Mouse (Mus musculus) kidney, adult 8-10 months (tissue): ENCODE data around the gene Rps21.

ENCODE experiments used
- DNase-seq, 2 experiments: peaks; one replicate each; pipeline ENCODE4 v3.0.0; 2022

The Rps21 gene

GRCm38 (mm10) chr2:180292026-180292425 lies 34.8 kb downstream of the Rps21 start:
- no peak for DNase-seq

GRCm38 (mm10) chr2:180292906-180293305 lies 35.7 kb downstream of the Rps21 start:
- DNase-seq: no peak

GRCm38 (mm10) chr2:180300252-180300651 lies 43.1 kb downstream of the Rps21 start:
- DNase-seq: no peak

- DNase-seq: no peak
Observed at GRCm38 (mm10) chr2:180300771-180301170, 43.6 kb downstream of the Rps21 start.

- no peak for DNase-seq
Observed at GRCm38 (mm10) chr2:180302201-180302600, 45.0 kb downstream of the Rps21 start.

- no peak for DNase-seq
Observed at GRCm38 (mm10) chr2:180303468-180303867, 46.3 kb downstream of the Rps21 start.

- no peak for DNase-seq
Observed at GRCm38 (mm10) chr2:180304554-180304953, 47.4 kb downstream of the Rps21 start.

GRCm38 (mm10) chr2:180305490-180305889 lies 48.3 kb downstream of the Rps21 start:
- no peak for DNase-seq

- DNase-seq: no peak
Observed at GRCm38 (mm10) chr2:180306009-180306408, 48.8 kb downstream of the Rps21 start.

- DNase-seq: no peak
Observed at GRCm38 (mm10) chr2:180306423-180307168, 49.4 kb downstream of the Rps21 start.

- no peak for DNase-seq
Observed at GRCm38 (mm10) chr2:180307680-180308079, 50.5 kb downstream of the Rps21 start.
